Mouse (Mus musculus) liver, embryonic 14.5 days (tissue): ENCODE data around the gene Psapl1.

ENCODE experiments used
- CTCF ChIP-seq: IDR thresholded peaks from 2 replicates; pipeline ENCODE4 v1.5.1; 2016; ENCODE audit warnings: antibody characterized with exemption, low read depth, control low read depth
- EP300 ChIP-seq: IDR thresholded peaks from 2 replicates; pipeline ENCODE4 v1.6.1; 2016; ENCODE audit warnings: antibody characterized with exemption, low read depth

DNA sequence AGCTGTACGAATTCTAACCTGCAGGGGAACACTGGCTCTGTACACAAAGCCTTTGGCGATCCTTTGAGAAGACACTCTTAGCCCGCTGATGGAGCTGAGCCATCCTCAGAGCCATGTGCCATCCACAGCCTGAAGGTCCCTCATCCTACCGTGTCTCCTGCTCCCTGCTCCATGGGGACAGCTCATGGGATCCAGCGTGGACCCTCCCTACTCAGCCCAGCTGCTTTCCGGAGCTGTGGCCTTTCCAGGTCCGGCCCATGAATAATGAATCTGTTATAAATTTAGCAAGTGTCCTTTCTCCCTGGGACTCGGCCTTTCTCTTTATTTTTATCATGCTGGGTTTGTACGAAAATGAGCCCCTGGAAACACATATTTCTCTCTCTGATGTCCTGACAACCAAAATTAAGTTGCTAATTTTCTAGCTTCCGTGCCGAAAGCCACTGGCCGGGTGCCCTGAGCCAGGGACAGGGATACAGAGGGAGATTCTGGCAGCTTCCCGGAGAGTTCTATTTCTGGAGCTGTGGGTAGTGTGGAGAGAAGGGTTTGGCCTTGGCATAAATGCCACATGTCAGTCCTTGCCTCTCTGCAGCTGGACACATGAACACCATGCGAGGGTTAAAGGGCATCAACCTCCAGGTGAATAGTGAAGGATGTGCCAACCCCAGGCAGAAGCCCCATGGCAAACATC is 34.7 kb upstream of the Psapl1 start:
- no peak for TF ChIP-seq EP300
- no peak for TF ChIP-seq CTCF
